Mouse (Mus musculus): ENCODE measurements around the gene Snapin.

The Snapin gene

DNA sequence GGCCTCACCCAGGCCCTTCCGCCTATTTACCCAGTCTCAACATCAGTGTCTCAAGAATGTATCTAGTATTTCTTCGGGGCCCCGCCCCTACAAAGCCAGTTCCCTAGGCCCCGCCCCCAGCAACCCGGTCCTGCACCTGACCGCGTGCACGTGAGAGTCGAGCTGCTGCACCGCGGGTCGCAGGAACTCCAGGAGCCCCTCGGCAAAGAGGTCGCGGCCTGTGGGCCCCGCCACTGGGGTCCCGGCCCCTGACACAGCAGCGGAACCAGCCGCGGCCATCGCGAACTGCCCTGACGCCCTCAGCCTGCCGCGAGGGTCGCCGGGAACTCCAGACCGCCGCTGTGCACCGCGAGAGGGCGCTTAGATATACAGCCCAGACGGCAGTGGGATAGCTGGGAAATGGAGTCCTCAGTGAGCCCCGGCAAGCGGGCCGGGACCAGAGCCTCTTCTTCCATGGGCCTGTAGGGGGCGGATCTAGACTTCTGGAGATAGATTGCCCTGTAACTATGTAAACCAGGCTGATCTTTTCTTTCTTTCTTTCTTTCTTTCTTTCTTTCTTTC is at the start of gene Snapin:
Gene Snapin, minus strand, starts transcription at position 338 of the 561 bp plus-strand sequence.
- in situ Hi-C loops (cut with MseI, MboI), result no loop called here

DNA sequence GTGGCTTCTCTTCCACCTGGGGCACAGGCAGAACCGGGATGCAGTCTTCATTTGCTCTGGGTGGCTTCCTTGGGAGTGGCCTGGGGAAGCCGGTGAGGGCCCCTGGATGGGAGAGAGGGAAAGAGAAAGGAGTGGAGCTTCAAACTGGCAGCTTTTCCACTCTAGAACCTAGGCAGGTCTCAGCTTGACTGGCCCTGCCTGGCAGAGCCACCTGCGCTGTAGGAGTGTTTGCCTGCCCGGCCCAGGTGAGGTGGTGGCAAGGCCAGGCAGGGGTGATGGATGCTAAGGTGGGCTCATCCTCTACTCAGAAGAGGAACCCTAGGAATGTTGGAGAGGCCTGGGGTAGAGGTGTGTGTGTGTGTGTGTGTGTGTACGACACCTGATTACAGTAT is 47.1 kb upstream of the Snapin start:
- in situ Hi-C loops (cut with MseI, MboI), result no loop called here

DNA sequence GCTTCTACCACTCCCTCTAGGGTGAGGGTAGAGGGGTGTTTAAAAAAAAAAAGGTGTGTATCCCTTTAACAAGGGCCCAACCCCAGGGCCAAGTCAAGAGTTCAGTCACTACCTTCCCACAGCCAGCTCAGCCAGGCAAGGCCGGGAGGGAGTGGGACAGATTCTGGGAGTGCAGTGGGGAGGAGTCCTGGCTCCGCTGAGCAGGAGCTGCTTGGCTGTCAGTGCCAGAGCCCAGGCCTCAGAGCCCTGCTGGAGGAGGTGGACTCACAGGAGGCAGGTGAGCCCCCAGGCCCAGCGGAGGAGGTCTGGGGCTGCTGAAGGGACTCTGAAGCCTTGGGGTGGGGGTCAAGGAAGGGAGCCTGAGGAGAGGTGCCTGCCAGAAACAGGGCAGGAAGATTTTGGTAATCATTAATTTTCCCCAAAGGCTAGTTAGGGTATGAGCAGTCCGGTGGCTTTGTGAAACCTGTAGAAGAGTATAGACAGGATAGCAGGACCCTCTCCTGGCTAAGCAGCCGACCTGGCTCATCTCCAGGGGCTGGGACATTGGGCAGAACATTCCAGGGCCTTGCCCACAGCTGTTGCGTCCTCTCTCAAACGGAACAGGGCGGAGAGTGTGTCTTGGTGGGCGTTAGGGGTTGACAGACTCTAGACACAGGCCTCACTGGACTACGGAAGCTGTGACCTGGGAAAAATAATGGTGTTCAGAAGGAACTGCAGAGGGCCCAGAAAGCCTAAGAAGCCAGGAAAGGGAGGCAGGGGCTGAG is 46.5 kb upstream of the Snapin start, which contains the start of gene S100a16:
Gene S100a16, plus strand, starts transcription at position 114 of the 764 bp plus-strand sequence.
- in situ Hi-C loops (cut with MseI, MboI), result no loop called here

DNA sequence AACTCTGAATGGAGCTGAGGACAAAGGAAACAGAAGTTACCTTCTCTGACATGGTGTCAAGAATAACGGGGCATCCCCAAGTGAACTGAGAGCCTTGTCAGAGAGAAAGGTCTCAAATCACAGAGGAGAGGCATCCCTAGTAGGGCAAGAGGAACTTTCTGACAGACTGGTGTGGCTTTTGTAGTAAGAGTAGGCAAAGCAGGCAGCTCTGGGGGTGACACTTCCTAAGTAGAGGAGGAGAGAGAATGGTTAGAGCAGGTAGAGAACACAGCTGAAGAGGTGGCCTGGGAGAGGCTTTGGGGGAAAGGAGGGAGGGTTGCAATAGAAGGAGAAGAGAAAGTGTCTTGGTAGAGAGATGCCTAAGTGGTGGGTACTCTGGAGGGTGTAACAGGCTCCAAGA is 44.6 kb upstream of the Snapin start:
- in situ Hi-C loops (cut with MseI, MboI), result no loop called here

DNA sequence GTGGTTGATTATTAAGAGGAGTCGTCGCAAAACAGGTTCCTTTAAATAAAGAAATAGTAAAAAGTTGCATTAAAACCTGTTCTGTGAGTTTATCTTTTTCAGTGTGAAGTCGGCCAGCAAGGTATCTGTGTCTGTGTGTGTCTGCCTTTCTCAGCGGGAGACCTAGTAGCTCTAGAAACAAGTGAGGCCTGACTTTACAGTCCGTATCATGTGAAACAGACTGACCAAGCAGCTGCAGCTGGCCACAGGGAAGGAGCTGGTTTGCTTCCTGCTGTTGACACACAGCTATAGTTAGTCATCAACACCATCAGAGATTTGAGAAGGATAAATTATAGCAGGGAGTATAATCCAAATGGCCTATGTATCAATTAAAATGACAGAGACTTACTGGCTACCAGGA is 40.9 kb upstream of the Snapin start:
- in situ Hi-C loops (cut with MseI, MboI), result no loop called here

DNA sequence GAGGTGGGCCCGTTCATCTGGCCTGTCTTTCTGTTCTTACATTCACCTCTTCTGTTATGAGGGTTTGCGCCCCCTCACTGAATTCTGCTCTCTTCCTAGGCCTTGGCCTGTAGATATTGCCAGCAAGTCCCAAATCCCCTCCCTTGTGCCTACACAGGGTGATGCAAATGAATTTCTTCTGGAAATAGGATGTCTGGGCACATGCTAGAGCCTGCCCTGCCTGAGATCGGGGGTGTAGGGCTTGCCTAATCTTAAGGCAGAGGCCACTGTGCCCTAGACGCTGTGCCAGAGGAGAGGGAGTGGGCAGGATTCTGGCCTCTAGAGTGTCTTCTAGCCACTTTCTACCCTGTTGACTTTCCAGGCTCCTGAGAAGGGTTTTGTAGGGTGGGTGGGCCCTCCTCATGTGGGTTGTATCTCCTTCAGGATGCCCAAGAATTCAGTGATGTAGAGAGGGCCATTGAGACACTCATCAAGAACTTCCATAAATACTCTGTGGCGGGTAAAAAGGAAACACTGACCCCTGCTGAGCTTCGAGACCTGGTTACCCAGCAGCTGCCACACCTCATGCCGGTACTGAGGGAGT is 36.5 kb upstream of the Snapin start:
- in situ Hi-C loops (cut with MseI, MboI), result loop anchor here in 1 of 2 experiments (10.0 kb wide), 1 partner anchor 47 kb away; no protein-coding TSS in a partner anchor

DNA sequence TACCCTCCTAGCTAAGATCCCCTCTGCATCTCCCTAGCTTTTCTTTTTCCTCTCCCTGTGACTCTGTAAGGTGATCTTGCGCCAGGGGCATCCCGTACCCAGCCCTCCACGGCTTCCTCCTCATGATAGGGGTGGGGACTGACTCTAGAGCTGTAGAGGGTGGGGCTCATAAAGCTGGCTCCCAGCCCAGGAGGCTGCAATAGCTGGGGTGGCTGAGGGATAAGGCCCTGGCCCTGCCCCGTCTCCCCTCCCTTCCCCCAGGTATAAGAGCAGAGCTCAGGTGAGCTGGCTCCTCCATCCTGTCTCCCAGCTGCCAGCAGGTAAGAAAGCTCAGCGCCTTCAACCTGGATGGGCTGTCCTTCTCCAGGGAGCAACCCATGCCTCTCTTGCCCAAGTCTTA is 35.7 kb upstream of the Snapin start, which contains the start of gene S100a14:
Gene S100a14, plus strand, starts transcription at position 277 of the 400 bp plus-strand sequence.
- in situ Hi-C loops (cut with MseI, MboI), result loop anchor here in 1 of 2 experiments (10.0 kb wide), 1 partner anchor 48 kb away; no protein-coding TSS in a partner anchor

DNA sequence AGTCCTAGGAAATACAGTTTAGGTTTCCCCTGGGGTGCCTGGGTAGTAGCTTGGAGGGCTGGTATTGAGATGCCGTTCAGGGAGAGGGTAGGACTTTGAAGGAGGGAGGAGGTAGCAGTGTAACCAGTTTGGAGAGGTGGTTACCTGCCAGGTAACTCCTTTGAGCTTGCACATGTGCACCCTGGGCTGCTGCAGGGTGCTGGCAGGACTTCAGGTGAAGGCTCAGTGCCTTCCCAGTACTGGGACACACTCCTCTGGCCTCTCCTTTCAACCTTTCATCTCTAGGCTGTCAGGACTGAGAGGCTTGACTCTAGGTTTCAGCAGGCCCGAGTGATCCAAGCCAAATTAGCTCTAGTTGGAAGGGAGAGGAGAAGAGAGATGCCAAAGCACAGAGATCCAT is 35.2 kb upstream of the Snapin start:
- in situ Hi-C loops (cut with MseI, MboI), result loop anchor here in 1 of 2 experiments (10.0 kb wide), 1 partner anchor 49 kb away; no protein-coding TSS in a partner anchor

DNA sequence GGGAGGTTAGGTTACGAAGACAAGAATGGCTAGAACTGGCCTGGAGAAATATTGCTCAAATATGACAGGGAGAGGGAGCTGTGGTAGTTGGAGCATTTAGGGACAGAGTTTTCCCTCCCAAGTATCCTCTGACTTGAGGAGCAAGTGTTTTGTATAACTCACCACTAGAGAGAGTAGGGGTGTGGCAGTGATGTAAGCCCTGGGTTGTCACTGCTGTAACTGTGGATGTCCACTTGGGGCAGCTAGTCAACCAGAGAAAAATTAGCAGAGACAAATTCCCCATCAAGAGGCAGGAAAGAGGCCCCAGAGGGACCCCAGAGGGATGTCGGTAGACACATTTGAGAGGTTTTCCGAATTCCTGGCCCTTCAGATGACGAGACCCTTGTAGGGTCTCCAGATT is 34.6 kb upstream of the Snapin start:
- in situ Hi-C loops (cut with MseI, MboI), result loop anchor here in 1 of 2 experiments (10.0 kb wide), 1 partner anchor 49 kb away; no protein-coding TSS in a partner anchor

DNA sequence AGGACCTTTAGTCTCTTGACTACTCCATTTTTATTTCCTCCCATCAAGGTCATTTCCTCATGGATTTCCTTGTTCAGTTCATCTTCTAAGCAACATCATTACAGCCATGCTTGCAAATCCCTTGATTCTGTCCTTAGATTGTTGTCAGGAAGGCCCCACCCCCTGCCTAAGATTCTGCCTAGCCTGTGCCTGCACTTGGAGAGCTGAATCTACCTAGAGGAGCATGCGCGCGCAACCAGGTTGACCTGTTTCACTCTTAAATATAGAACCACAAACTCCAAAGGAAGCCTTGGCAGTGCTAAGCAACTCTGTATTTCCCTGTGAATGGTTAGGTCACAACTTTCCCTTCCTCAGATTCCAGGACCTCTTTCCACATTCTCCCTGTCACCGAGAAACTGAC is 26.9 kb upstream of the Snapin start:
- in situ Hi-C loops (cut with MseI, MboI), result loop anchor here in 1 of 2 experiments (10.0 kb wide), 1 partner anchor 107 kb away; no protein-coding TSS in a partner anchor

DNA sequence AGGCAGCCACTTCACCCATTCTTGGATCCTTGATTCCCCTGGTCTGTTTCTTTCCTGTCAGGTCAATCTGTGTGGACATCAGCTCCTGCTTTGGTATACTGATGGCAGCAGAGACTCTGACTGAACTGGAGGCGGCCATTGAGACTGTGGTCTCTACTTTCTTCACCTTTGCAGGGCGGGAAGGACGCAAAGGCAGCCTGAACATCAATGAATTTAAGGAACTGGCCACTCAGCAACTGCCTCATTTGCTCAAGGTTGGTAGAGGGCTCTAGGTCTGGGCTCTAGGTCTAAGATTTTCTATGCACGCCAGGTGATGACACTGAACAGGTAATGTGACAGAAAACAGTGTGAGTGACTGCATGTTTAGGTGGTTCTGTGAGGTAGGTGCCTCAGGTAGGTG is 25.0 kb upstream of the Snapin start:
- in situ Hi-C loops (cut with MseI, MboI), result loop anchor here in 1 of 2 experiments (10.0 kb wide), 1 partner anchor 109 kb away; no protein-coding TSS in a partner anchor

DNA sequence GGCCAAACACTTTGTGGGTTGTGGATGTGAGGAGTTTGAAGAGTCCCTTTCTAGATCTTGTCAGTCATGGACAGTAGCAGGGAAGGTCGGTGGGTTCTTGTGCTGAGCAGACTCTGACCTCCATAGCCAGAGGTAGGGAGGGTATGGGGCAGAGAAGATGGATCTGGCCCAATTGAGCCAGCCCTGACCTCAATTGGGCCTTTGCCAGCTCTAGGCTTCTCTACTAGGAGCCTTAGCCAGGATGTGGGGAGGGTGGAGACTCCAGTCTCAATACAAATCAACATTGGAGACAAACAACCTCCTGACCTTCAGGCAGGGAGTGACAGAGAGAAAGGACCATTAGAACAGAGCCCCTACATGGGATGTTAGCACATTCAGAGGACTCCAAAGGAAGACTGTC is 24.4 kb upstream of the Snapin start:
- in situ Hi-C loops (cut with MseI, MboI), result loop anchor here in 1 of 2 experiments (10.0 kb wide), 1 partner anchor 110 kb away; no protein-coding TSS in a partner anchor

DNA sequence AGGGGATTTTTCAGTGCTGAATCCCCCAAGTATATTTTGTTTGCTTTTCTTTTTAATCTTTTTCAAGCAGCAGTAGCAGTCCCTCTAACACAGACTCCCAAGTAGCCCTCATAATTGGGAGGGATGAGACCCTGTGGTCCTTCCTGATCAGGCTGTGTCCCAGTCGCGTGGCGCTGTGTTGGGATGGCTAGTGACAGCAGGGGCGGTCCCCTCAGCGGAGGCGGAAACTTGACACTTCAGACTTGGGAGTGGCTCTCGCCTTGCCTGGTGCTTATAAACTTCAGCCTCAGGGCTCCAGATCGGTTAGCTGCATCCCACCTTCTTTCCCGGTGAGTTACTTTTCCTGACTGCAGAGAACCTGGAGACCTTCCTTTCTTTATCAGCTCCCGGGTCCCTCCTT is 23.9 kb upstream of the Snapin start:
- in situ Hi-C loops (cut with MseI, MboI), result loop anchor here in 1 of 2 experiments (10.0 kb wide), 1 partner anchor 110 kb away; no protein-coding TSS in a partner anchor

DNA sequence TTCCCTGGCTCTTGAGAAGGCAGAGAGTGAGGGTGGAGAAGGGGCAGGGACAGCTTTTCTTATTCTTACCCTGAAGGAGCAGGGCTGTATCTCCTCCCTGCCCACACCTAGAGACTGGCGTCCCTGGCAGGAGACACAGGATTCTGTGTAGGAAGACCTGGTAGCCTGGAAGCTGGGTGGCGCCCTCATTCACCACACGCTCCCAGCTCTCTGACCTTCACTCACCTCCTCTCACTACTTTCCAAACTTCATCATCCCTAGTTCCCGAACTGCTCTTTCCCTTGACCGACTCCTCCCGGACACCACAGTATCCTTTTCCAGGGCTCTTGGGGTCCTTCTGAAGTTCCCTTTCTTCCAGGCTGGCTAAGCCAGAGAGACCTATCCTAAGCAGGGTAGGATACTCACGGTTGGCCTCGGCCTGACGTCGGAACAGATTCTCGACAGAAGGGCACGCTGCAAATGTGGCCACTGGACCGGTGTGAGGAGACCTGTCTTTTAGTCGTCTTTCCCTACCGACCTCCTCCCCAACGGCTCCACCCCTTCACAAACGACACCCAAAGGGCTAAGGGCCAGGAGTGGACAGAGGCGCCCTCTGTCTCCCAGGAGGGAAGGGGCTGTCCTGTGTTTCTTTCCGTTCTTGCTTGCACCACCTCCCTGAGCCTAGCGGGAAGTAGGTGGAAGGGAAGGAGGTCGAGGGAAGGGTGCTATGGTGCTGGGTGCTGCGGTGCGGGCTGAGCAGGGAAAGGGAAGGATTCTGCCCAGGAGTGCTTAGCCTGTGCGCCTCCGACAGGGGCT is 23.2 kb upstream of the Snapin start, which contains the start of the genes S100a1 and S100a13:
Gene S100a1, minus strand, starts transcription at position 597 of the 795 bp plus-strand sequence.
Gene S100a13, plus strand, starts transcription at position 640 of the 795 bp plus-strand sequence.
- in situ Hi-C loops (cut with MseI, MboI), result loop anchor here in 1 of 2 experiments (10.0 kb wide), 1 partner anchor 111 kb away; no protein-coding TSS in a partner anchor

DNA sequence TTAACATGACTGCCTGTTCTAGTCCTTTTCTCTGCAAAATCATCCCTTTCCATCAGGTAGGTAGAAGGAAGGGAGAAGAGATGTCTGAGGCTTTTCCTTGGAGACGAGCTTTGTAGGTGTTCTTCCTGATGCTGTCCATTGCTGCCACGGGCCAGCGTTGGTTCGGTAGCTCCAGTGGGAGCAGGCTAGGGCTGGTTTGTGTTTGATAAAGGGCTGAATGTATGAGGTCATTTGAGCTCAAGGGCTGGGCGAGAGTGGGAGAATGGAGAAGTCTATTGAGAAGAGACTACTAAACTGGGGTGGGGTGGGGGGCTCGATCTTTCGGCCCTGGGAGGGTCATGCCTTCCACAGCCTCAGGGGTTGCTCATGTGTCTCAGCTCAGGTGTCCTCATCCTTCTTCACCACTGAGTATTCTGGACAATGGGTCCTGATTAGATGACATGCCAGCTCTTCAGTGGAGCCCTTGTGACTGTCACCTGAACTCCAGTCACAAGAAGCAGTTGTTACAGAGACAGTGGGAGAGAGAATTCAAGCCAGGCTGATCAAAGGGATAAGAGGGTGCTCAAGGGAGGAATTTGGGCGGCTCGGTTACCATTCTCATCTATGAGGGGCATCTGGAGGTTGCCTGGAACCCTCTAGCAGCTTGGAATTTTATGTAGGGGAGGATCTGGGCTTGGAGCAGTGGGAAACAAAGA is 22.3 kb upstream of the Snapin start:
- in situ Hi-C loops (cut with MseI, MboI), result loop anchor here in 1 of 2 experiments (10.0 kb wide), 1 partner anchor 112 kb away; no protein-coding TSS in a partner anchor

DNA sequence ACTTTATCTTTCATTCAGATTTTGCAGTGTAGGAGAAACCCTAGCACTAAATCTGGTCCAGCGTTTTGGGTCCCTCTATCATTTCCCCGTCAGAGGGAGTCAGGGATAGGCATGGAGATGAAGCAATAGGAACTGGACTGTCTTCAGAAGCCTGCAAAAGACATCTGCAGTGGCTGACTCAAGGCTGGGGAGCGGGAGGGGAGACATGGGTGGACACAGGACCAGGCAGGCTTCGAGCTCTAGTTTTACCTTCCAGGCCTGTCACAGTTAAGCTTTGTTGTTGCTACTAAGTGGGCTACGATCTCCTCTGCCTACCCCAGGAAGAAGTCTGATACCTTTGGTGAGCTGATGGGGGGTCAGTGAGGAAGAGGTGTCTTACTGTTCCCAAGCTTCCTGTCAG is 21.4 kb upstream of the Snapin start:
- in situ Hi-C loops (cut with MseI, MboI), result loop anchor here in 1 of 2 experiments (10.0 kb wide), 1 partner anchor 113 kb away; no protein-coding TSS in a partner anchor

DNA sequence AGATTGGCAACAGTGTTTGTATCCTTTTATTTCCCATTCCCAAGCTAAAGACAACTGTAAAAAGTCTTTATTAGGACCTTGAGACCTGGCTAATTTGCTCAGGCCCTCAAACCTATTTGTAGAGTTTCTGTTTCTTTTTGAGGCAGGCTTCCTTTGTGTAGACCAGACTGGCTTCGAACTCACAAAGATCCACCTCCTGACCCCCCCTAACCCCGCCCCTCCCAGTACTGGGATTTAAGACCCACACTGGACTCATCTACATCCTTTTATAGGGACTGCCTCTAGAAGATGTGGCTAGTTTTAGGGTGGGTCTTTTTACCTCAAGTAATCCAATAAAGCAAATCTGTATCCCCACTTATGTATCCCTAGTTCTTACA is 18.9 kb upstream of the Snapin start:
- in situ Hi-C loops (cut with MseI, MboI), result loop anchor here in 1 of 2 experiments (10.0 kb wide), 1 partner anchor 115 kb away; no protein-coding TSS in a partner anchor

DNA sequence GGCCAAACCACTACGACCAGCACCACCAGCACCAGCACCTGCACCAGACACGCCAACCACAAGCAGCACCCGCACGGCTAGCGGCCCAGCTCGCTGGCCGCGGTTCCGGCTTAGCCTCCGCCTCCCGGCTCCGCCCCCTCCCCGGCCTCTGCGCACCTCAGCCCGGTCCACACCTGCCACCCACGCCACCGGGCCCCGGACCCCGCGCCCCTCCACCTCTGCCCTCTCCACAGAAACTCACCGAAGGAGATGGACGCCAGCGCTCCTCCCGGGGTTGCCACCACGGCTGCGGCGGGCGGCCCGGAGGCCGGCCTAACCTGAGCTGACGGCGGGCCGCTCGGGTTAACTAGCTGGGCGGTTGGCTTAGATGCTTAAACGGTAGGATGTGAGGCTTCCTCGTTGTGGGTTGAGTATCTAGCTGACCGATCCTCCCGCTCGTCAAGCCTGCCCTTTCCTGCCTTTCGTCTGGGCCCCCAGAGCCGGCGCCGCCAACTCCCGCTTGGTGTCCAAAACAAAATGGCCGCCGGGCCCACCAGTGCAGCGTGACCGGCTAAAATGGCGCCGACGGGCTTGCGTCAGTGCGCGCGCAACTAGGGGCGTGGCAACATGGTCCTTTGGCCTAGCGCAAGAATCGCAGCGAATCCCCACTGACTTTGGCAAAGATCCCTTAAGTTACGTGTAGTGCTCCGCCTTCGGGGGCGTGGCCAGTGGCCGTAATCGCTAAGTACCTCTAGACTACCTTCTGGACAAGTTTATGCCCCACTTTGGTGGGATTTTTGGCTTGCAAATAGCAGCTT is 18.3 kb upstream of the Snapin start, which contains the start of gene Chtop:
Gene Chtop, minus strand, starts transcription at position 549 of the 797 bp plus-strand sequence.
- in situ Hi-C loops (cut with MseI, MboI), result no loop called here

DNA sequence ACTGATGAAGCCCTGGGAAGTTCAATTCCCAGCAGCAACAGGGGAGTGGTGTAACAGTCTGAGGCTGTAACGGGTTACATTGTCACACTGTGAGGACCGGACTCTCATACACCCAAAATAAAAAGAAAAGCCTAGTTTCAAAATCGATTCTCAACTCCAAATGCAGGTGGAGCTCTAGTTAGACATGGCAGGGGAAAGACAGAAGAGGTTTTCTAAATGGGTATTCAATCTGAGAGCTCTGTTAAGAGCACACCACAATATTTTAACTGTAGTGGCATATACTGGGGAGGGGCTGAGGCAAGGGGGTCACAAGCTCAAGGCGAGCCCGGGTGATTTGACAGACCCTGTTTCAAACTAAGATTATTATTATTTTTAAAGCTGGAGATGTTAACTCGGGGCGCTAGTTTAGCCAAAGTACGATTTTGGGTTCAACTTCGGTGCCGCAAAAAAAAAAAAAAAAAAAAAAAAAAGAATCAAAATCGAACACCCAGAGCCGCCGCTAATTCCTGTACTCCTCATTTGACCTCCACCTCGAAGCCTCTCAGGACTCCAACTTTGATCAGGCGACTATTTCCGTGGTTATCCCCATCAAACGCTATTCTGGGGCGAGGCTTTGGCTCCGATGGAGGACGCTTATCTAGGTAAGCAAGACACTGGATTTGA is 17.6 kb upstream of the Snapin start:
- in situ Hi-C loops (cut with MseI, MboI), result no loop called here

Measured in mouse trophoblast stem cell (cell line).